Mouse (Mus musculus): ENCODE results near the gene Zfp467. TPM values are rescaled to one million over a fixed set of nuclear protein-coding genes. Genes with fewer than 3 reads are reported as not detected.

Gene Zfp467
- total and polyA plus RNA-seq, 2 experiments from 2014 or later = 20.2 to 22.1 TPM

DNA sequence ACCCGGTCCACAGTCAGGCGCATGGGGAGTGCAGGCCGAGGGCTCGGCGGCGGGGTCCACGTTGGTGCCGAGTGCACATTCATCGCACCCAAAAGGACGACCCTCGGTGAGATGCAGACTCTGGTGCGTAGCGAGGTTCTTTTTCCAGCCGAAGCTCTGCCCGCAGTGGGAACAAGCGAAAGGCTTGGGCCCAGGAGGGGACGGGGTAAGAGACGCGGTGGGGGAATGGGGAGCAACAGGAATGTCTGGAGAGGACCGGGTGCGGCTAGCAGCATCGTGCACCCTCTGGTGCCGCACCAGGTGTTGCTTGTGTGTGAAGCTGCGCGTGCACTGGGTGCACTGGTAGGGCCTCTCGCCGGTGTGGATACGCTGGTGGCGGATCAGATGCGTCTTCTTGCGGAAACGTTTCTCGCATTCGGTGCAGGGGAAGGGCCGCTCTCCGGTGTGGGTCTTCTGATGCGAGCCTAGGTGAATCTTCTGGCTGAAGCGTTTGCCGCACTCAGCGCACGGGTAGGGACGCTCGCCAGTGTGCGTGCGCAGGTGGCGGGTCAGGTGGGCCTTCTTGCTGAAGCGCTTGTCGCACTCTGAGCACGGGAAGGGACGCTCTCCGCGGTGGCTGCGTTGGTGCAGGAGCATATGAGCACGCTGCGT is 7.0 kb downstream of the Zfp467 start:
- DNase-seq (ENCODE audit: low spot score) (no peak), ATAC-seq (ENCODE audit: insufficient read depth, low read depth) (no peak)
- Histone ChIP-seq H3K4me2 (ENCODE audit: low read depth, low read length) (0 out of 2 replicates have a peak overlapping the region, but pooled peaks have one; percentile 23), H3K4me1 (ENCODE audit: control insufficient read depth, insufficient read depth) (peaks cover 7% of the 10 kb centered on the region; the same call in 1 of the 2 replicates), H3K4me3 (ENCODE audit: low read depth, low read length) (0 out of 2 replicates have a peak overlapping the region, but pooled peaks have one; percentile 12), H3K27ac (ENCODE audit: low read depth) (no peak overlapping the region), H3K9ac (replicated peaks; ENCODE audit: low read depth, low read length) (no peak overlapping the region), H3K36me3 (replicated peaks; ENCODE audit: control insufficient read depth, insufficient read depth, low read length) (peaks cover 31% of the 10 kb centered on the region), H3K27me3 (ENCODE audit: control insufficient read depth, insufficient read depth, low read length) (peaks cover 14% of the 10 kb centered on the region; the same call in 1 of the 2 replicates), H3K9me3 (replicated peaks; ENCODE audit: control insufficient read depth, low read length) (no peaks in the 10 kb centered on the region)
- WGBS = 50% methylated on average over 55 of the region's 55 CpGs
- TF ChIP-seq EP300 (IDR thresholded peaks at IDR 0.05; ENCODE audit: low read depth) (no peak), CTCF (IDR thresholded peaks at IDR 0.05; ENCODE audit: low read depth) (no peak)

DNA sequence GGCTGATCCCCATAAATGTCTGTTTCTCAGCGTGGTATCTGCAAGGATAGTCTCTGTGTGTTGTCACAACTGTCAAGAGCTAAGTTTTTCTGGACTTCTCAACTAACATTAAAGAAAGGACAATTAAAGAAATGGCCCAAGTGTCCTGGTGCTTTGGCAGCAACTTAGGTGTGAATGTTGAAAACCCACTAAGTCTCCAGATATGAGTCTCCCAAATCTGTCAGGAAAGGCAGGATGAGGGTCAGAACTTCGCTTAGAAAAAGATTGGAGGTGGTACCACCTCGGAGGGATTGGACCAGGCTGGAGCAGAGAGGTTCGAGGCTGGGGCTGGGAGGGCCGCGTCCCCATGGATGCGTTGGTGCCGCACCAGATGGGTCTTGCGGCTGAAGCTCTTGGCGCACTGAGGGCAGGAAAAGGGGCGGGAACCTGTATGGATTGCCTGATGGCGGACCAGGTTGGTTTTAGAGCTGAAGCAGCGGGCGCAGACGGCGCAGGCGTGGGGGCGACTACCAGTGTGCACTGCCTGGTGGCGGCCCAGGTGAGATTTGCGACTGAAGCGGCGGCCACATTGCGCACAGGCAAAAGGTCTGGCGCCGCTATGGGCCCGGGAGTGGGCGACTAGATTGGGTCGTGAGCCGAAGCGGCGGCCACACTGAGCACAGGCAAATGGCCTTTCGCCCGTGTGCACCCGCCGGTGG is 7.8 kb downstream of the Zfp467 start:
- Histone ChIP-seq H3K27me3 (ENCODE audit: control insufficient read depth, insufficient read depth, low read length) (peaks cover 14% of the 10 kb centered on the region; the same call in 1 of the 2 replicates), H3K27ac (ENCODE audit: low read depth) (no peak overlapping the region), H3K36me3 (replicated peaks; ENCODE audit: control insufficient read depth, insufficient read depth, low read length) (peaks cover 31% of the 10 kb centered on the region), H3K4me1 (ENCODE audit: control insufficient read depth, insufficient read depth) (0 out of 2 replicates have a peak, but pooled peaks cover 7% of the 10 kb centered on the region), H3K9ac (replicated peaks; ENCODE audit: low read depth, low read length) (no peak overlapping the region), H3K4me2 (ENCODE audit: low read depth, low read length) (no peak overlapping the region), H3K9me3 (replicated peaks; ENCODE audit: control insufficient read depth, low read length) (no peaks in the 10 kb centered on the region), H3K4me3 (ENCODE audit: low read depth, low read length) (no peak overlapping the region)
- 67% methylated on average over 35 of the region's 35 CpGs for WGBS
- no peak for DNase-seq (ENCODE audit: low spot score)
- no peak for ATAC-seq (ENCODE audit: insufficient read depth, low read depth)
- TF ChIP-seq EP300 (IDR thresholded peaks at IDR 0.05; ENCODE audit: low read depth) = no peak
- no peak for TF ChIP-seq CTCF (IDR thresholded peaks at IDR 0.05; ENCODE audit: low read depth)

DNA sequence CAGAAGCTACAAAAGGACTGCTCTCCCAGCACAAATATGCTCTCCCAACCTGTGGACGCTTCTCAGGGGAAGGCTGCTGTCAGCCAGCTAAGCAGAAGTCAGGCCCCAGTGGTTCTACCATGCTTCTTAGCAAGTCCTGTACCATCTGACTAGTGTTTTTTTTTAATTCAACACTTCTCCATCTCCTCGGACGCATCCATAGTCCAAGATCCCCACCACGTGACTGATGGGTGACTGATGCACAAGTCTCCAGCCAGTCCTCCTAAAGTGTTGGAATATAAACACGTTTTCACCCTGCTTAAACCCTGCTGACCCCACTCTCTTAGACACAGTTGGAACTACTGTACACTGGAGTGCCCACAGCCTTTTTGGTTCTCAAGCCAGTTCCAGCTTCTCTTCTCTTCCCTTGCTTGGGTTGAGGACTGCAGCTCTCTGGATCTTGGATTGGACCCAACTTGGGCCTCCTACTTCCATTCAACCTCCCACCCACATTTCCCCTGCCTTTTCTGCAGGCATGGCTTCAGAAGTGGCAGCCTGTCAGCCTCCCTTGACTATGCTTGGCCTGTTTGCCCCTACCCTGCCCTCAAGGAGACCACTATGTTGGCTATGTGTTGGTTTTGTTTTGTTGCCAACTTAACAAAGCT is 9.8 kb downstream of the Zfp467 start:
- ATAC-seq (ENCODE audit: insufficient read depth, low read depth) = no peak
- 80% methylated on average over 5 of the region's 5 CpGs for WGBS
- peaks cover 18% of the 10 kb centered on the region for H3K36me3 ChIP-seq (replicated peaks; ENCODE audit: control insufficient read depth, insufficient read depth, low read length)
- H3K4me3 ChIP-seq (ENCODE audit: low read depth, low read length) = no peak overlapping the region
- peaks cover 14% of the 10 kb centered on the region; the same call in 1 of the 2 replicates for H3K27me3 ChIP-seq (ENCODE audit: control insufficient read depth, insufficient read depth, low read length)
- H3K4me1 ChIP-seq (ENCODE audit: control insufficient read depth, insufficient read depth) = 0 out of 2 replicates have a peak, but pooled peaks cover 7% of the 10 kb centered on the region
- no peak for TF ChIP-seq CTCF (IDR thresholded peaks at IDR 0.05; ENCODE audit: low read depth)
- no peak for TF ChIP-seq EP300 (IDR thresholded peaks at IDR 0.05; ENCODE audit: low read depth)
- DNase-seq (ENCODE audit: low spot score) = no peak
- no peaks in the 10 kb centered on the region for H3K9me3 ChIP-seq (replicated peaks; ENCODE audit: control insufficient read depth, low read length)
- no peak overlapping the region for H3K27ac ChIP-seq (ENCODE audit: low read depth)
- H3K9ac ChIP-seq (replicated peaks; ENCODE audit: low read depth, low read length) = no peak overlapping the region
- no peak overlapping the region for H3K4me2 ChIP-seq (ENCODE audit: low read depth, low read length)

DNA sequence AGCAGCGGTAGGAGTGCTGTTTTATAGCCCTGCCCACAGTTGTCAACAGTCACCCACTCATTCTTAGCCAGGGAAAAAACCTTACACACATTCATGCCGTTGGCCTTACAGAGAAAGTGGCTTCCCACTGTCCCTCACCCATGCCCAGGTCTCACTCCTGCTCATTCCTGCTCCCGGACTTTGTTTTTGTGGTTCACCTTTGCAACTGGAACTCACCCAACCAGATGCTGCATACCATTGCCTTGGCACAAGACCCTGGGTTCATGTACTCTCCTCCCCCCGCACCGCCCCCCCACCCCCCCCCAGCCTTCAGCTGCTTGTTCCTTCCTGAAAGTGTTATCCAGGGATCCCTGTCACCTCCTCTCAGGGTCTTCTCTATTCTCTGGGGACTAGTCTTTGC is 10.5 kb downstream of the Zfp467 start:
- Histone ChIP-seq H3K27me3 (ENCODE audit: control insufficient read depth, insufficient read depth, low read length) (peaks cover 14% of the 10 kb centered on the region; the same call in 1 of the 2 replicates), H3K9ac (replicated peaks; ENCODE audit: low read depth, low read length) (no peak overlapping the region), H3K4me3 (ENCODE audit: low read depth, low read length) (no peak overlapping the region), H3K4me1 (ENCODE audit: control insufficient read depth, insufficient read depth) (0 out of 2 replicates have a peak, but pooled peaks cover 7% of the 10 kb centered on the region), H3K4me2 (ENCODE audit: low read depth, low read length) (no peak overlapping the region), H3K9me3 (replicated peaks; ENCODE audit: control insufficient read depth, low read length) (no peaks in the 10 kb centered on the region), H3K36me3 (replicated peaks; ENCODE audit: control insufficient read depth, insufficient read depth, low read length) (peaks cover 18% of the 10 kb centered on the region), H3K27ac (ENCODE audit: low read depth) (no peak overlapping the region)
- ATAC-seq (ENCODE audit: insufficient read depth, low read depth) = no peak
- TF ChIP-seq CTCF (IDR thresholded peaks at IDR 0.05; ENCODE audit: low read depth) (no peak), EP300 (IDR thresholded peaks at IDR 0.05; ENCODE audit: low read depth) (no peak)
- DNase-seq (ENCODE audit: low spot score) = no peak
- WGBS = 43% methylated on average over 5 of the region's 5 CpGs

DNA sequence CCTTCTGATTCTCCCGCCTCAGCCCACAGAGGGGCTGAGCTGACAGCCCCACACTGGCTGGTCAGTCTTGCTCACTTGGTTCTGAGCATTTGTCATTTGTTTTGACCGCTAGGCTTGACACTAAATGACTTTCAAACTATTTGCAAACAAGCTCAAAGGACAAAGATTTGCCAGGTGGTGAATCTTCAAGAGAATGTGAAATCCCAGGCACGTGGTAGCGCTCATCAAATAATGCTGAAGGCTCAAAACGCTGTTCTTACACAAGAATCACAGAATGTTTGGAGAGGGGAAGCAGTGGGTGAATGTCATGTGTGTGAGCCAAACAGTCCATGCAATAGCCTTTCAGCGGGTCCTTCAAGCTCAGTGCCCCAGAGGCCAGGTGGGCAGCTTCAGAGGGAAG is 11.0 kb downstream of the Zfp467 start:
- H3K27ac ChIP-seq (ENCODE audit: low read depth) = no peak overlapping the region
- H3K9me3 ChIP-seq (replicated peaks; ENCODE audit: control insufficient read depth, low read length) = no peaks in the 10 kb centered on the region
- 0 out of 2 replicates have a peak, but pooled peaks cover 7% of the 10 kb centered on the region for H3K4me1 ChIP-seq (ENCODE audit: control insufficient read depth, insufficient read depth)
- DNase-seq (ENCODE audit: low spot score) = no peak
- no peak overlapping the region for H3K4me2 ChIP-seq (ENCODE audit: low read depth, low read length)
- no peak overlapping the region for H3K4me3 ChIP-seq (ENCODE audit: low read depth, low read length)
- H3K9ac ChIP-seq (replicated peaks; ENCODE audit: low read depth, low read length) = no peak overlapping the region
- no peak for ATAC-seq (ENCODE audit: insufficient read depth, low read depth)
- WGBS = 68% methylated on average over 6 of the region's 6 CpGs
- TF ChIP-seq CTCF (IDR thresholded peaks at IDR 0.05; ENCODE audit: low read depth) = no peak
- no peak for TF ChIP-seq EP300 (IDR thresholded peaks at IDR 0.05; ENCODE audit: low read depth)
- peaks cover 18% of the 10 kb centered on the region for H3K36me3 ChIP-seq (replicated peaks; ENCODE audit: control insufficient read depth, insufficient read depth, low read length)
- peaks cover 14% of the 10 kb centered on the region; the same call in 1 of the 2 replicates for H3K27me3 ChIP-seq (ENCODE audit: control insufficient read depth, insufficient read depth, low read length)

Measured in heart, postnatal 0 days (tissue).